Mouse (Mus musculus): ENCODE measurements around the gene Slc5a3.
A peak's percentile ranks its signal among the peaks of the same experiment; 100 is the strongest.

Slc5a3 gene

DNA sequence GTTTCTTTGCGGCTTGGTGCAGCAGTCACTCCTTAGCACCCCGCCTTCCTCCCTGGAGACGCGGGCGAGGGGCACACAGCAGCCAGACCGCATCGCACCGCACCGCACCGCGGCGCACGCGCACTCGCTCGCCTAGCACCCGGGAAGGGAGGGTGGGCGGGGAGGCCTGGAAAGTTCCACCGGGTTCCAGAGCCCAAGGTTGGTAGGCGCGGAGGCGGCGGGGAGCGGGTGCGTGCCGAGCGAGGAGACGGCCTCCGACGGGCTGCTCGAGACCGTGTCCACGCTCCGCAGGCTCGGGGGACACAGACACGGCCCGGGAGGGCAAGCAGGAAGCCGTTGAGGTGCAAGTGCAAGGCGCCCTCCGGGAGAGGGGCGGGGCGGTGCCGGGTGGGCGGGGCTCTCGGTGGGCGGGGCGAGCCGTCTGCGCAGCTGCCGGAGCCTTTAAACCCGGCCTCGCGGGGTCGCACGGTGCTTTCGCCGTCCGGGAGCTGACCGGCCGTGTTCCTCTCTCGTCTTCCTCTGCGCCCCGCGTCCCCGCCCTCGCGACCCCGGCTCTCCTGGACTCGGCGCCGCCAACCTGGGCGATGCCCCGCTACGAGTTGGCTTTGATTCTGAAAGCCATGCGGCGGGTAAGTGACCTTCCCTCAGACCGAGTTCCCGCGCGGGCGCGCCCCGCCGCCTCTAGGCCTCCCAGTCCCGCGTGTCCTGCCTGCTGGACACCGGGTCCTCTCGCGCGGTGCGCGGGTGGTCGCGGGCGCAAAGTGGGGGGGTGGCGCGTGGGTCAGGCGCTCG, at the start of gene Slc5a3, which contains the start of the genes Mrps6 and Gm49711:
Gene Slc5a3, plus strand, starts transcription at position 471 of the 792 bp plus-strand sequence.
Gene Mrps6, plus strand, starts transcription at position 419 of the 792 bp plus-strand sequence.
Gene Gm49711, plus strand, starts transcription at position 465 of the 792 bp plus-strand sequence.
- peak; percentile 93 for DNase-seq (ENCODE audit: low read depth, low spot score)

DNA sequence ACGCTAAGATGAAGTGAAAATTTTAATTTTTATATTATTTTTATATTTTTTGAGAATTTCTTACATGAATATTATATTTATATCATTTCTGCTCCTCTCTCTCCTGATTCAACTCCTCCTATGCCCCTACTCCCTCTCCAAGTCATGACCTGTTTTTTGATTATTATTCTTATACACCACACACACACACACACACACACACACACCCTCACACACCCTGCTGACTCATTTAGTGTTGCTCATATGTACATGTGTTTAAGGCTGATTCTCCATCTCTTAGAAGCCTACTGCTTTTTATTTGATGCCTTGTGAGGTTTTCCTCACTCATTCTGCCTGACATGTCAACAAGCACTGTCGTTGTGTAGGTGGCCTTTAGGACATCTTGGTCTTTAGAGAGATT, 48.5 kb upstream of the Slc5a3 start:
- DNase-seq (ENCODE audit: low read depth, low spot score) = no peak

DNA sequence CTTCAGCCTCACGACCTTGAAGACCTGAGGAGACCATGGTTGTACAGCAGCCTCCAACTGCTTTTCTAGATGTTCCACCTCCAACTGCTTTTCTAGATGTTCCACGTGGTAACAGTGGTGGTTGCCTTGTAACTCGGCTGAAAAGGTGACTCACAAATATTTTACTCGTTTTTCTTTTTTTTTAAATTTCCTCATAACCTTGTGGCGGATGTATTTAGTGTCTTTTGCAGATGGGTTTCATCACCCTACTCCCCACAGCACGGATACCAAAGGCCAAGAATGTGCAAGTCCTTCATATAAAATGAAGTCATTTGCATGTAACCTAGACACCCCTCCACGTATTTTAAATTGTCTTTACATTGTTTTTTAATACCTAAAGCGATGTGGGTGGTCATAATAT, 41.3 kb upstream of the Slc5a3 start:
- no peak for DNase-seq (ENCODE audit: low read depth, low spot score)

DNA sequence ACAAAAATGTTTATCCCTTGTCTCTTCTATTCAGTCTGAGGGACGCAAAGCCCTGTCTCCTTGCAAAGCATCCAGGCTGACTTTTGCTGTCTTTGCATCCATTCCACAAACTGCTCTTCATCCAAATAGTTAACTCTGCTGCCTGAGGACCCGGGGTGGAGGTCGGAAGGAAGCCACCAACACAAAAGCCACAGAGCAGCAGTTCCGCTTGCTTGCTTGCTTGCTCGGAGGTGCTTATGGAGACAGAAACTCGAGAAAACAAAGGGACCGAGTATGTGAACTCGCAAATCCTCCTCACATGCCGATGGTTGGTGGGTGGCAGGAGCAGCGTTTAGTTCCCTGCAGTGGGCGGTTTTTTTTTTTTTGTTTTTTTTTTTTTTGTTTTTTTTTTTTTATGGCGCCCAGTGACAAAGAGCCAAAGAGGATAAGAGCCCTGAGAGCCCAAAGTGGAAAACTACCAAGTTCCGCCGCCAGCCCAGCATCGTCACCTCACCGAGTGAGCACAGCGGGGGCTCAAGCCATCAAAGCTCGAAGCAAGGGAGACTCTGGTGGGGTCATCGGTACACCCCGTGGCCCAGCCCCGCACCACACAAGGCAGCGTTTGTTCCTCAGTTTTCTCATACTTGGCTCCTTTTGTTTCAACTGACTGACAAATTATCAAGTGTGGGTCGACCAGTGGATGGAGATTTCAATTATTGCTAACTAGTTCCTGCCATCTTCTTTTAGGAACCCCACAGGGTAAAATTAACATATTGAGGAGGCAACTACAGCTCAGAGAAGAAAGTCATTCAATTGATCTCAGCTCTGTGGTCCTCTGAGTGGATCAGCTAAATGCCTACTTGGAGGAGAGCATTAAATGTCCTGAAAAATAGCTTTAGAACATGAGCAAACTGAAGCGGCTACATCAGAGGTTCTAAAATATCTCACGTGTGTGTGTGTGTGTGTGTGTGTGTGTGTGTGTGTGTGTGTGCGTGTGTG, 38.7 kb upstream of the Slc5a3 start:
- no peak for DNase-seq (ENCODE audit: low read depth, low spot score)

DNA sequence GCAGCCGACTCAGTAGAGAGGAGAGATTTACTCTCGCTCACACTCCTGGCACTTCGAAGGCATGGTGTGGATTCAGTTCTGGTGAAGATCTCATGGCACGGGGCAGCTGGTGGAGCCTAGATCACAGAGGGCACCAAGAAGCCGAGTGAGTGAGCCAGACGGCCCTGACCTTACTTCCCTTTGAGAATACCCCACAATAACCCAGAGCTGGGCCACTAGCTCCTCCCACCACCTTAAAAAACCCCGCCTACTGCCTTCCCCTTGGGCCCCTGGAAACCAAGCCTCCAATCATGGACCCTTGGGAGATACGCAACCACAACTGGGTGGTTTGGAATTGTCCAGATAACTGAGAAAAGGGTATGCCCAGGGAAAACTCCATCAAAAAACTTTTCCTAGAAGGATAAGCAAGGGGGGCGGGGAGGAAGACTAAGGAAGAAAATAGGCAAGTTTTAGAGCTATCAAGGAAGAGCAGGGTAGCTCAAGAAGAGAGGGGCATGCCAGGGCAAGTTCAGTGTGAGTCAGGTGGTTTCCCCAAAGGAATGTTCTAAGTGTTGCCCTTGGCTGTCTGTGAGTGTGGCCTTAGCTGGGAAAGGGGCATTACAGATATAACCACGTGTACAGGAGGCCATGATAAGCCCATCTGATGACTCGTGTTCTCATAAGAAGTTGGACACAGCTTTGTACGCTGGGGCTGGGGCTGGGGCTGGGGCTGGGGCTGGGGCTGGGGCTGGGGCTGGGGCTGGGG, 36.3 kb upstream of the Slc5a3 start:
- no peak for DNase-seq (ENCODE audit: low read depth, low spot score)

DNA sequence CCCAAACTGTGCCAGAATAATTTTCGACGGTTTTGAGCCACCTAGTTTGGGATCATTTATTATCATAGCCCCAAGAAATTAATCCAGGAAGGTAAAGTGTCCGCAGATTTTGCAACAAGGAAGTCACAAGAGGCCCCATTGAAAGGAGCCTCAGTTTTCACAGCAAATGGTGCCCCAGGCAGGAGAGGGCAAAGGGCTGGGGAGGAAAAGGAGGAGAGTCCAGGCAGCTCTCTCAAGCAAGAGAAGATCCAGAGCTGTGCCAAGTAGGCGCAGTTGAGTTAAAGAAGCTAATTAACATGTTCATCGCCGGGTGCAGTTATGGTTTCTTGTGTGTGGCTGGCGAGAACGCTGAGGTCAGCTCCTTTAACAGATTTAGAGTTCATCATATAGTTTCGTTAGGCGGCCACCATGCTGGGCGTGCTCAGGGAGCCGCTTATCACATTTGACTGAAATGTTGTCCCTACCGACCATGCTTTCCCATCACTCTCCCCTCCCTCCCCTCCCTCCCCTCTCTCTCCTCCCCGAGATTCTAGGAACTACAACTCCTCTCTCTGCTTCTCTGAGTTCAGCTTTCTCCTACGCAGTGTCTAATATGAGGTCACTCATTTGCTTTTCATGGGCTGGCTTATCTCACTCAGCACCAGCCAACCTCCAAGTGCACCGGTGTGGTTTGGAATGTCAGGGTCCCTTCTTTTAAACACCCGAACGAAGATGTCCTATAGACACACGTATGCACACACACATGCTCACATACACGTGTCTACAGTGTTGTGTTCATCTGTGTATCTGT, 35.4 kb upstream of the Slc5a3 start:
- DNase-seq (ENCODE audit: low read depth, low spot score) = no peak

DNA sequence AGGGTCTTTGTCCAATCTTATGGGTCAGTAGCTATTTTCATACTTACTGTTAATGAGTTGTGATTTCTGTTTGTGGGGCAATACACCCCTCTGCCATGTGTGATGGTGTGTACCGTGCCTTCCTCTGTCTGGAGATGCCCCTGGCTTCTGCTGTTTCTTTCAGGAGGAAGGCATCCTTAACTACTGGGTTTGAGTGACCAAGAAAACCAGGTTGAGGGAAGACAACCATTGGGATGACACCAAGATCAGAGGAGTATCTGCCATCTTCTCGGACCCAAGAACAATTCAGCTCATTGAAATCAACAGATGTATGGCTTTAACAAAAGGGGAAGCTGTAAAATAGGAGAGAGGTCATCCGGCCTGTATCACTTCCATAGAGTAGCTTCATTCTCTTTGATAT, 24.8 kb upstream of the Slc5a3 start:
- DNase-seq (ENCODE audit: low read depth, low spot score) = no peak

DNA sequence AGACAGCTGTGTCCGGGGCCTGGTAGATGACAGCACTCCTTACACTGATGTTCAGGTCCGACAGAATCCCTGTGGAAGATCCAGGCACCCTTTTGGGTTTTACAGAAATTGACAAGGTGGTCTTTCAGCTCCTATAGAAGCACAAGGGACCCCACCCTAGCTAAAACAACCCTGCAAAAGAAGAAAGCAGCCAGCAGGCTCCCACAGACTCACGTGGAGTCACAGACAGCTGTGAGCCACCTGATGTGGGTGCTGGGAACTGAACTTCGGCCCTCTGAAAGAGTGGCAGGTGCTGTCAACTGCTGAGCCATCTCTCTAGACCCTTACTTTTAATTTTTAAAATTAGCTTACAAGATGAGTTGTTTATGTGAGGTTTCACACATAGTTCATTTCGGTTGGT, 23.4 kb upstream of the Slc5a3 start:
- no peak for DNase-seq (ENCODE audit: low read depth, low spot score)

DNA sequence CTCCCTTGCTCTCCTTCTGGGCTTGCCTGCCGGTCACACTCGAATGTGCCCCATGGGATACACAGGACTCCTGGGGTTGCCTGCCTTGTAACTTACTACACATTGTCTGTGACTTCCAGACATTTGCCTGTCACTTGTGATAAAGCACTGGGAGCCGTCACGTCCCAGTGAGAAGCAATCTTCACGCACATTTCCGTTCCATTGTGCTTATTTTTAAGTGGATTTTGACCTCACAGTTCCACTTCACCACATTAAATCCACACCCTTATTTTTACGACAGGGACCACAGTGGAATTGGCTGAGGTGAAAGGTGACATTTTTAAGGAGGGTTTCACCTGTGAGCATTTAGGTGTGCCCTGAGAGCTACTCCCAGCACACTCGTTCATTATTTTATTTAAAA, 21.4 kb upstream of the Slc5a3 start:
- DNase-seq (ENCODE audit: low read depth, low spot score) = no peak

DNA sequence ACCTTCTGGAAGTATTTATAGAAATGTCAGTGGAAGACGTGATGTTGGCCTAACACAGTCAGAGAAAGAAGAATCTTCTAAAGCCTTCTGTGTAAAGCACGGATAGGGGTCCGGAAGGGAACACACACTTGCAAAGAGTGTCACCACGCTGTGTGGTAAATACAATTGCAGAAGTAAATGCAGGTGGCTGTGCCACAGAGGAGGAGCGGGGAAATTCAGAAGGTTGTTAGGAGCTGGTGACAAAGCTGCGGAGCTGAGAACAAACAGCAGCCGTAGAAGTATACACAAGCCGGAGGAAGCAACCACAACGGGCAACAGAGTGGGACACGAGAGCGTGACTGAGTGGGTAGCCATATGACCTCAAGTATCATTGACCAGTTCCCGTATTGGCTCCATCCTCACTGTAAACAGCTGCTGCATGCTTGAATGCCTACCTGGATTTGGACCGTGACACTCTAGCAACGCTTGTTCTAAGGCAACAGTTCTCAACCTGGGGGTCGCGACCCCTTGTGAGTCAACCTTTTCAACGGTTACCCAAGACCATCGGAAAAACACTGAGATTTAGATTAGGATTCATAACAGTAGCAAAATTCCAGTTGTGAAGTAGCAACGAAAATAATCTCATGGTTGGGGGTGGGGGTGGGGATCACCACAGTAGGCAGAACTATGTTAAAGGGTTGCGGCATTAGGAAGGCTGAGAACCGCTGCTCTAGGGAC, 20.1 kb upstream of the Slc5a3 start:
- no peak for DNase-seq (ENCODE audit: low read depth, low spot score)

DNA sequence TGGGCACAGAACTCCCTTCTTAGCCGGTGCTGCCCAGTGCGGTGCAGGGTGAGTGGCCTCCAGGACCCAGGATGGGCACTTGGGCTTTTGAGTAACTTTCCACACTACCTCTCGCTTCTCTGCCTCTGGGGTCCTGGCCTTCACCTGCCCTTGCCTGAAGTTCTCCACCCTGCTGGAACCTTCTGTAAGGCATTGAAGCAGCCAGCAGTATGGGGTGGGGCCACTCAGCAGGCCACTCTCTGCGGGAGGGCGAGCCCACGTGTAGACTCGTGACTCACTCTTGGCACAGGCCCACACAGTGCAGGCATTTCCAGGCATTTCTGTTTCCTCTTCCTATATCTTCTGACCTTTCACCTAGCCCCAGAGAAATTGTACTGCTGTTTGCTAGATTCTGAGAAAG, 18.7 kb upstream of the Slc5a3 start:
- no peak for DNase-seq (ENCODE audit: low read depth, low spot score)

DNA sequence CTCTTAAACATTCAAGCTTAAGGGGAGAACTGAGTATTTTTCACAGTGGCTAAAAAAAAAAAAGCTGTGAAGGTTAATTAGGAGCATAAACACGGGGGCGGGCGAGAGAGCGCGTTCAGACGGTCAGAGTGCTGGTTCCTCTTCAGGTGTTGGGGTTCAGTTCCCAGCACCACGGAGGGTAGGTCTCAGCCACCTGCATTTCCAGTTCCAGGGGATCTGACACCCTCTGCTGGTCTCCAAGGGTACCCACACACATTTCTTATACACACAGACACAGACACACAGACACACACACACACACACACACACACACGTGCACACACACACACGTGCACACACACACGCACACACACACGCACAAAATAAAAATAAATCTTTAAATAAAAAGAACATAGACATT, 18.2 kb upstream of the Slc5a3 start:
- DNase-seq (ENCODE audit: low read depth, low spot score) = no peak

DNA sequence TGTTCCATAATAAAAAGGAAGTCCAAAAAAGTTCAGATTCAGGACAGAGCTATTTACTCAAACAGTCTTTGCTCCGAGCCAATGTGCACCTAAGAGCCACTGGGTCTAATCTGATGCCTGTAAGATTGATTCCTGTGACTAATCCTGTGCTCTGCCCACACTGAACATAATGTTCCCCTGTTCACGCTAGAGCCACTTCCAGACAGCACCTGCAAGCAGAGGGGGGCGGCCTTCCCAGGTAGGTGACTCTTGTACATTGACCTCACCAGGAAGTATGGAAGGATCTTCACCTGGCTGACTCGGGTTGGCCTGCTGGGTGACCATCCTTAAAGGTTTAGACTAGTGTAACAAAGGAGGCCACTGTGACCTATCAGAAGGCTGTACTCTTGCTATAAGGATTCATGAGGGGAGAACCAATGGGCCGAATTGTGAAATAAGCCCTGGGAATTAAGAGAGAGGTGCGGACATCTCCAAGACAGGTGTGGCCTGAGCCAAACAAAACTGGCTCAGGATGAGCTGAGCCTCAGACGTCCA, 6.3 kb upstream of the Slc5a3 start:
- no peak for DNase-seq (ENCODE audit: low read depth, low spot score)

DNA sequence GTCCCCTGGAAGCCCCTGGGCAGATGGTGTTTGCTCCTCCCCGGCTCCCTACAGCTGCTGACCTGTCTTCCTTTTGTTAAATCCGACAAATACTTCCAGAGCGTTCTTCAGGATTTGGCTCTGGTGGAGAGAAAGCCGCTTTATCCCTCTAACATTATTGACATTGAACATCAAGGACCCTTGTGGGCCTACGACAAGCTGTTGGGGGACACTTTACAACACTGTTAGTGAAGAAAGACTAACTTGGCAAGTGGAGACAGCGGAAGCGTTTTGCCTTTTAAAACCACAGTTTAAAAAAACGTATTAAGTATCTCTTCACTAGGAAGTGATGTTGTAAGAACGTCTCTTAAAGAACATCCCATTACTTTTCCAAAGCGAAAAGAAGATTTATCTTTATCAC, 5.6 kb upstream of the Slc5a3 start:
- no peak for DNase-seq (ENCODE audit: low read depth, low spot score)

DNA sequence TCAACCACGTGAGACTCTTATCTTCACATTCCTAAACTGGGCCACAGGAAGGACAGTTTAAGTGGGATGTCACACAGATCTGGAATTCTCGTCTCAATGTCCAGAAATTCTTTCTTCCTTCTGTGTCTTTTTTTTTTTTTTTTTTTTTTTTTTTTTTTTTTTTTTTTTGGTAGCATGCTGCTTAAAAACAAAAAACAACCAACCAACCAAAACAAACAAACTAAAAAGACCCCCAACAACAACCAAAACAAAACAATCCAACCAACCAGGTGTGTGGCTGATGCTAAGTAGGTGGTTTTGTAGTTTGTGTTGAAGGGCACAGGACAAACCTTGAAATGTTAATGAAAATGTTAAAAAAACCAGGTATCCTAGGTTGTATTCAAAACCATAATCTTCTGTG, 1.4 kb upstream of the Slc5a3 start:
- no peak for DNase-seq (ENCODE audit: low read depth, low spot score)

DNA sequence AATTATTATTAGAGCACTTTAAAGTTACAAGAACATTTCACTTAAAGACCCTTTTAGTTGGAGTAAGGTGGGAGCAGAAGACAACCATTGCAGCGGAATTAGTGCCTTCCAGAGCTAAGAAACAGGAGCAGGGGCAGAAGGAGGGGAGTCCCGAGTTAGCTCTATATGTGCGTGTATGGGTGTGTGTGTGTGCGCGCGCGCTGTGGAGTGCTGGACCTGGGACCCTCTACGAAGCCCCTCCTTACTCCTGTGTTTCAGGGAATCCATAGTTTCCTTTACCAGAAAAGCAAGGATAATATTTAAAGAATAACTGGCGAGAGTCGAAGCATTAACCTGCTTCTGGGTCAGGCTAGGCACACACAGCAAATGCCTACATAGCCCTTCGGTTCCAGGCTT, 668 bp upstream of the Slc5a3 start:
- DNase-seq (ENCODE audit: low read depth, low spot score) = no peak

DNA sequence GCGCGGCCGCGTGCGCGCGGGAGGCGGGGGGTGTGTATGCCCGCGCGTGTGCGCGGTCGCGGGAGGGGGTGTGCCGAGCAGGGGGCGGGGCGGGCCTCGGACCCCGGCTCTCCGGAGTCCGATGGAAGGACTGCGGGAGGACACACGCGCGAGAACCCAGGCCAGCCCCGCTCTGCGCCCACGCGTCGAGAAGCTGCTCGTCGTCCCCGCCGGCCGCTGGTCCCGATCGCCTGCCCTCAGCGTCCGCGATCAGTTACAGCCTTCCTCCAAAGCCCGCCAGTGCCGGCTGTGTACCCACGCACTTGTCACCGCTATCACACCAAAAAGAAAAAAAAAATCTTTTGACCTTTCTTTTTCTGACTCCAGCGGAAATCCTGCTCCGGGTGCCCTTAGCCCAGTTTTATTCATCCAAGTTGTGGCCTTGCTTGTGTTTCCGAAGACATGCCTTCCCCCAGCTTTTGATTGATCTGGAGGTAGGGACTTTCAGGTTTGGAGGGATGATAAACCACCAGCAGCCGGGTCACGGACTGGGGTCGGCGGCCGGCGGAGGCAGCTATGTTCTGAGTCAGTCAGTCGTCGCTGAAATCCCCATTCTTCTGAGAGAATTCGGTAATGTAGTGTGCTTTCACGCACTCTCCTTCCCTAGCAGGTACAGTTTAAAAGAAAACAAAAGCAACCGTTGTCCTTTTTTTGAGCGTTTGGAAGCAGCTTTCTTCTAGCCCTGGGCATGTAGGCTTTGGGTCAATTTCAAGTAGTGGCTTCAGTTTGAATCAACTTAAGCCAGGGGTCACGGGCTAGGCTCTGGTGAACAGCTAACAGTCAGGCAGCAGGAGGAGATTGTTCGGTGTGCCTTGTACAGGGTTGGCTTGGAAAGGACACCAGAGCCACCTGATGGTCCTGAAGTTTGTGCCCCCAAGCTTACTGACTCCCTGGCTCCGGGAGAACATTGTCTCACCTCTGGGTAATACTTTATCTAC, 810 bp downstream of the Slc5a3 start:
- DNase-seq (ENCODE audit: low read depth, low spot score) = peak; percentile 49

DNA sequence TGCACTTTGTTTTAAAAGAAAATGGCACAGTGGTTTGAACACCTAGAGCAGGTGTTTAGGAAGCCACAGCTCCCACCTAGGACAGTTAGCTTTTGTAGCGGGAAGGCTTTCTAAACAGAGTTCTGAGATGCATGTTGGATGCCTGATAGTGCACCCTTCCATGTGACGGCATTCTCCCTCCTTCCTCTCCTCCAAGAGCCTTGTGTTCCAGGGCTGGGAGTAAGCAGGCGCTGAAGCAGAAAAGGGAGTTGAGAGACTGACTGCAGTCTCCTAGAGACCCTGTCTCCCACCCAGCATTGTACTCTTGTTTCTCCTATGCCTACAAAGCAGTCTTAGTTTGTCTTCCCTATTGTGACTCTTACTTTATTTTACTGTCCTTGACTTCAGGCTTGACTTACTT, 2.1 kb downstream of the Slc5a3 start:
- no peak for DNase-seq (ENCODE audit: low read depth, low spot score)

DNA sequence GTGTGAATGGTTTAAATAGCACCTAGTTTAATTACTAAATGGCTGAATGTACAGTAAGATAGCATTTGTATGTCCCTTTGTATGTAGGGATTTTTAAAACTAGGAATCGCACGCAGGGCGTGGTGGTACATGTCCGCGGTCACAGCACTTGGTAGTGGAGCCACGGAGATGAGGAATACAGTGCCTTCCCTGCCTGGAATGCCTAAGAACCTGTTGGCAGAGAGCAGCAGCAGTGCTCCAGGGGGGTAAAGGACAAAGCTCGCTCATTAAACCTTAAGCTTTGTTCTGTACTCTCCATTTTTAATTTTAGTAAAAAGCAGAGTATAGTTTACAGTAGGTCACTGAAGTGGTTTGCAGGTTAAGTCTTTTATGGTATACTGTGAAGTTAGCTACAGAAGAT, 3.5 kb downstream of the Slc5a3 start:
- DNase-seq (ENCODE audit: low read depth, low spot score) = no peak
